17 mouse cellular contexts compared by ENCODE assay signal in genomic region chr3:26117071-26117470, GRCm38 (mm10).
"Had no signal": no experiment of that assay in that cellular context is flagged by ENCODE, and none has a peak within 500 bp of the region (broad histone marks: within the 10 kb centered on the region; RNA-seq: fewer than 3 reads in every experiment).

No protein-coding gene starts in this region.

- DNase-seq: kidney, adult 9 months; kidney, postnatal 36 days; layer of hippocampus, adult 9-11 months; layer of hippocampus, postnatal 36 days; lung, adult 18-20 months; lung, postnatal 10 days; lung, postnatal 4 days; retina, postnatal 1 day; right cerebral cortex, postnatal 14 days; thymus, adult 2 months; thymus, postnatal 25 days had no signal

- H3K4me3 ChIP-seq: limb, embryonic 13.5 days; midbrain, embryonic 10.5 days; neural tube, embryonic 13.5 days; stomach, embryonic 15.5 days had no signal

- H3K27ac ChIP-seq: kidney, postnatal 0 days; limb, embryonic 13.5 days; liver, embryonic 14.5 days; midbrain, embryonic 10.5 days; neural tube, embryonic 13.5 days; stomach, embryonic 15.5 days had no signal

- H3K36me3 ChIP-seq: limb, embryonic 13.5 days; midbrain, embryonic 10.5 days; neural tube, embryonic 13.5 days; stomach, embryonic 15.5 days had no signal

- H3K4me1 ChIP-seq: midbrain, embryonic 10.5 days; neural tube, embryonic 13.5 days; stomach, embryonic 15.5 days had no signal

- H3K27me3 ChIP-seq: limb, embryonic 13.5 days; neural tube, embryonic 13.5 days; stomach, embryonic 15.5 days had no signal

- H3K9me3 ChIP-seq: limb, embryonic 13.5 days; midbrain, embryonic 10.5 days; neural tube, embryonic 13.5 days; stomach, embryonic 15.5 days had no signal

- H3K4me2 ChIP-seq: limb, embryonic 13.5 days; neural tube, embryonic 13.5 days; stomach, embryonic 15.5 days had no signal

- H3K9ac ChIP-seq: limb, embryonic 13.5 days; liver, embryonic 14.5 days; neural tube, embryonic 13.5 days; stomach, embryonic 15.5 days had no signal
